Mouse (Mus musculus): Measurements from ENCODE around the gene Tpcn1. TPM values are rescaled to one million over a fixed set of nuclear protein-coding genes. Genes with fewer than 3 reads are reported as not detected.

The Tpcn1 gene
- polyA plus RNA-seq, 1 experiment: 39.9 TPM

GRCm38 (mm10) chr5:120579898-120580626 is 8.4 kb downstream of the Tpcn1 start:
- DNase-seq (ENCODE audit: extremely low spot score in 1 of 2, low spot score in 1 of 2): no peak

- DNase-seq (ENCODE audit: extremely low spot score in 1 of 2, low spot score in 1 of 2): no peak
Observed at GRCm38 (mm10) chr5:120579211-120579897, 9.1 kb downstream of the Tpcn1 start.

GRCm38 (mm10) chr5:120578504-120579081 is 9.9 kb downstream of the Tpcn1 start:
- DNase-seq (ENCODE audit: extremely low spot score in 1 of 2, low spot score in 1 of 2): no peak

GRCm38 (mm10) chr5:120577935-120578441 is 10.5 kb downstream of the Tpcn1 start:
- DNase-seq (ENCODE audit: extremely low spot score in 1 of 2, low spot score in 1 of 2): no peak

GRCm38 (mm10) chr5:120576781-120577301 is 11.6 kb downstream of the Tpcn1 start:
- no peak for DNase-seq (ENCODE audit: extremely low spot score in 1 of 2, low spot score in 1 of 2)

- no peak for DNase-seq (ENCODE audit: extremely low spot score in 1 of 2, low spot score in 1 of 2)
Observed at GRCm38 (mm10) chr5:120574469-120575063, 13.9 kb downstream of the Tpcn1 start.

GRCm38 (mm10) chr5:120571056-120571740 is 17.3 kb downstream of the Tpcn1 start:
- DNase-seq (ENCODE audit: extremely low spot score in 1 of 2, low spot score in 1 of 2): no peak

GRCm38 (mm10) chr5:120570289-120570897 is 18.1 kb downstream of the Tpcn1 start:
- no peak for DNase-seq (ENCODE audit: extremely low spot score in 1 of 2, low spot score in 1 of 2)

GRCm38 (mm10) chr5:120569791-120570190 is 18.7 kb downstream of the Tpcn1 start:
- no peak for DNase-seq (ENCODE audit: extremely low spot score in 1 of 2, low spot score in 1 of 2)

- DNase-seq (ENCODE audit: extremely low spot score in 1 of 2, low spot score in 1 of 2): no peak
Observed at GRCm38 (mm10) chr5:120568964-120569363, 19.5 kb downstream of the Tpcn1 start.

- no peak for DNase-seq (ENCODE audit: extremely low spot score in 1 of 2, low spot score in 1 of 2)
Observed at GRCm38 (mm10) chr5:120568336-120568768, 20.1 kb downstream of the Tpcn1 start.

GRCm38 (mm10) chr5:120567761-120568211 is 20.7 kb downstream of the Tpcn1 start:
- DNase-seq (ENCODE audit: extremely low spot score in 1 of 2, low spot score in 1 of 2): no peak

- DNase-seq (ENCODE audit: extremely low spot score in 1 of 2, low spot score in 1 of 2): peak in 1 of 2 experiments; percentile 62
Observed at GRCm38 (mm10) chr5:120567253-120567701, 21.2 kb downstream of the Tpcn1 start.

GRCm38 (mm10) chr5:120566681-120567252 is 21.7 kb downstream of the Tpcn1 start:
- no peak for DNase-seq (ENCODE audit: extremely low spot score in 1 of 2, low spot score in 1 of 2)

GRCm38 (mm10) chr5:120566101-120566500 is 22.4 kb downstream of the Tpcn1 start:
- peak in 1 of 2 experiments; percentile 62 for DNase-seq (ENCODE audit: extremely low spot score in 1 of 2, low spot score in 1 of 2)

- no peak for DNase-seq (ENCODE audit: extremely low spot score in 1 of 2, low spot score in 1 of 2)
Observed at GRCm38 (mm10) chr5:120565171-120565905, 23.1 kb downstream of the Tpcn1 start.

GRCm38 (mm10) chr5:120563914-120564311 is 24.6 kb downstream of the Tpcn1 start:
- no peak for DNase-seq (ENCODE audit: extremely low spot score in 1 of 2, low spot score in 1 of 2)

Measured in frontal cortex, adult 2 months (tissue).